Mouse (Mus musculus) megakaryocyte, embryonic 14.5 days (primary cell): ENCODE data around the gene Plekhm1.

ENCODE experiments used
- FLI1 ChIP-seq: IDR thresholded peaks from 2 replicates; pipeline ENCODE4 v1.6.1; 2012; ENCODE audit warnings: low read length, inconsistent platforms, mixed read lengths
- GATA1 ChIP-seq: IDR thresholded peaks from 3 replicates; pipeline ENCODE4 v1.6.1; 2012; ENCODE audit warnings: mixed read lengths, low read length, inconsistent platforms, borderline replicate concordance

DNA sequence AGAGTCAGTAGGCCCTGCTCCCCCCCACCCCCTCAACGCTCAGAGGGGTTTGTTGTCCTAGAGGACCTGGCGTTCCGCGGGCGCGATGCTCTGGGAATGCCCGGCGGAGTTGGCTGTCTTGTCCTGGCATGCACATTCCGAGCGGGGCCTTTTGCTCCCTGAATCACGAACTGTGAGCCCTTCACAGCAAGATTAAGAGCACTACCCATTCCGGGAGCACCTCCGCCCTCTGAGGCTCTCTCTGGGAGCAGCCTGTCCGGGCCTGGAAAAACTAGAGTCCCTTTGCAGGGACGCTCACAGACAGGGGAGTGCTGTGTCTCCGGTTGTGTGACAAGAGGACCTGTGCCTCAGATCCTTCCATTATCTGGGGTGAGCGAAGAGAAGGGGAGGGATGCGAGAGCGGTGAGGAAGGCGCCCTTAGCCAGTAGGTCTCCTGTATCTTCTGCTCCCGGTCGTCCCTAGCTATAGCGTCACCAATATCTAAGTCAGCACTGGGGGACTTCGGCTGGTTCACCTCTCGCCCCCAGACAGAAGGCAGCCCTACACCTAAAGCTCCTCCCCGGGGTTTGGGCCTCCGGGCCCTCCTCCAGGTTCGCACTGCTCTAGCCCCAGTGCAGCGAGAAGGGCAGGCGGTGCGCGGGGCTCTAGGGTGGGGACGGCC lies 49.8 kb downstream of the Plekhm1 start:
- TF ChIP-seq GATA1: no peak
- TF ChIP-seq FLI1: no peak
